Comparison of ENCODE assay signal across 9 mouse cellular contexts in the genomic region with DNA sequence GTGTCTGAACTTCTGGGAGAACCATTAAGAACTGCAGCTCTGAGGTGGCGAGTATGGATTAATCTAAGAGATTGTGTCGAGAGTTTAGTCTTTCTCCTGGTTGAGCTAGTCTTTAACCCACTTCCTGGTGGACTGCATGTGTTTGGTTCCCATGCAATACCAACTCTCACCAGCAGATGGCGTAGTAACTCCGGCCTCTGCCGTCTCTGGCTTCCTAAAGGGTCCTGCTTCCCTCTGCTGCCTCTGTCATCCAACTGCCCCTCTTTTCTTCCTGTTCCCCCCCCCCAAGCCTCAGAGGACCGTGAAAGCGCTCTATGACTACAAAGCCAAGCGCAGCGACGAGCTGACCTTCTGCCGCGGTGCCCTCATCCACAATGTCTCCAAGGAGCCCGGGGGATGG.
DNase-seq lines count a peak whose midpoint lies in the region; ATAC-seq and TF ChIP-seq lines count a peak whose summit lies in the region.
"Had no signal": no experiment of that assay in that cellular context is flagged by ENCODE, and none has a peak within 500 bp of the region (broad histone marks: within the 10 kb centered on the region; RNA-seq: fewer than 3 reads in every experiment).

No protein-coding gene starts in this region.

- no peaks in the 10 kb centered on the region for H3K4me1 ChIP-seq in forebrain, embryonic 11.5 days (replicated peaks; ENCODE audit: control insufficient read depth, insufficient read depth, low read length)
- H3K4me1 ChIP-seq in forebrain, embryonic 15.5 days, result no peaks in the 10 kb centered on the region
- no peaks in the 10 kb centered on the region for H3K4me1 ChIP-seq in lung, postnatal 0 days (ENCODE audit: insufficient read depth, low read depth, low read length)
- peaks cover 2% of the 10 kb centered on the region; the same call in 1 of the 2 replicates for H3K4me1 ChIP-seq in small intestine, adult 2 months (ENCODE audit: control insufficient read depth, insufficient read depth, insufficient read length, low read length)

- H3K4me3 ChIP-seq in forebrain, embryonic 11.5 days (ENCODE audit: low read depth, low read length), result no peak overlapping the region
- H3K4me3 ChIP-seq in forebrain, embryonic 15.5 days, result no peak overlapping the region
- H3K4me3 ChIP-seq in lung, postnatal 0 days (ENCODE audit: low read depth, low read length), result no peak overlapping the region
- H3K4me3 ChIP-seq in small intestine, adult 2 months (ENCODE audit: low read depth, low read length), result no peak overlapping the region
- H3K4me3 ChIP-seq: heart, embryonic 13.5 days had no signal

- WGBS in forebrain, embryonic 11.5 days, result 70% methylated on average over 13 of the region's 13 CpGs
- 75% methylated on average over 13 of the region's 13 CpGs for WGBS in forebrain, embryonic 15.5 days
- 73% methylated on average over 13 of the region's 13 CpGs for WGBS in lung, postnatal 0 days
- WGBS in small intestine, adult 2 months, result 82% methylated on average over 13 of the region's 13 CpGs

- ATAC-seq in forebrain, embryonic 11.5 days (replicated peaks; ENCODE audit: low FRiP score), result no peak
- no peak for ATAC-seq in forebrain, embryonic 15.5 days (replicated peaks)
- no peak for ATAC-seq in lung, postnatal 0 days

- H3K4me2 ChIP-seq in forebrain, embryonic 11.5 days (ENCODE audit: low read depth, low read length, severe bottlenecking), result no peak overlapping the region
- no peak overlapping the region for H3K4me2 ChIP-seq in forebrain, embryonic 15.5 days (replicated peaks)
- H3K4me2 ChIP-seq in lung, postnatal 0 days (replicated peaks; ENCODE audit: low read depth, low read length), result no peak overlapping the region
- H3K4me2 ChIP-seq: heart, embryonic 13.5 days had no signal

- TF ChIP-seq POLR2A in small intestine, adult 2 months (IDR thresholded peaks at IDR 0.05; ENCODE audit: low read depth, low read length), result no peak

- no peaks in the 10 kb centered on the region for H3K36me3 ChIP-seq in forebrain, embryonic 11.5 days (ENCODE audit: control insufficient read depth, insufficient read depth, low read length)
- no peaks in the 10 kb centered on the region for H3K36me3 ChIP-seq in forebrain, embryonic 15.5 days
- H3K36me3 ChIP-seq in lung, postnatal 0 days (ENCODE audit: insufficient read depth, low read length), result no peaks in the 10 kb centered on the region
- peaks cover 24% of the 10 kb centered on the region for H3K36me3 ChIP-seq in small intestine, adult 2 months (ENCODE audit: control insufficient read depth, insufficient read depth, low read length)

- TF ChIP-seq EP300 in lung, postnatal 0 days (IDR thresholded peaks at IDR 0.05), result no peak

- peak; percentile 70 for TF ChIP-seq CTCF in lung, postnatal 0 days (IDR thresholded peaks at IDR 0.05)
- peak; percentile 83; the same call in 1 of the 2 replicates for TF ChIP-seq CTCF in small intestine, adult 2 months (IDR thresholded peaks at IDR 0.05; ENCODE audit: extremely low read depth, insufficient read length, insufficient replicate concordance, low read depth, low read length)

- no peak overlapping the region for H3K27ac ChIP-seq in forebrain, embryonic 11.5 days (ENCODE audit: low read depth, low read length)
- H3K27ac ChIP-seq in forebrain, embryonic 15.5 days (replicated peaks), result no peak overlapping the region
- H3K27ac ChIP-seq in lung, postnatal 0 days (ENCODE audit: low read length), result no peak overlapping the region
- no peak overlapping the region for H3K27ac ChIP-seq in small intestine, adult 2 months (ENCODE audit: insufficient read depth, low read depth, low read length)
- H3K27ac ChIP-seq: heart, embryonic 13.5 days had no signal

- H3K27me3 ChIP-seq in forebrain, embryonic 11.5 days (ENCODE audit: control insufficient read depth, insufficient read depth, low read length), result no peaks in the 10 kb centered on the region
- no peaks in the 10 kb centered on the region for H3K27me3 ChIP-seq in forebrain, embryonic 15.5 days
- H3K27me3 ChIP-seq in lung, postnatal 0 days (replicated peaks; ENCODE audit: insufficient read depth, low read length), result no peaks in the 10 kb centered on the region
- H3K27me3 ChIP-seq in small intestine, adult 2 months (ENCODE audit: control insufficient read depth, insufficient read depth, low read length), result no peaks in the 10 kb centered on the region
- H3K27me3 ChIP-seq: heart, embryonic 13.5 days had no signal

- peak; percentile 52 for DNase-seq in forebrain, embryonic 11.5 days (ENCODE audit: low spot score)
- no peak for DNase-seq in lung, postnatal 0 days (ENCODE audit: low spot score)
- DNase-seq in lung, adult 18-20 months, result no peak
- peak; percentile 14 to 15 for DNase-seq in cerebellum, postnatal 36 days
- DNase-seq in adrenal gland, adult 18-20 months (ENCODE audit: low spot score in 2 of 2), result no peak
- no peak for DNase-seq in heart, adult 18-20 months

- no peak overlapping the region for H3K9ac ChIP-seq in forebrain, embryonic 11.5 days (ENCODE audit: low read length)
- no peak overlapping the region for H3K9ac ChIP-seq in forebrain, embryonic 15.5 days (replicated peaks)
- no peak overlapping the region for H3K9ac ChIP-seq in lung, postnatal 0 days (replicated peaks; ENCODE audit: low read depth)
- H3K9ac ChIP-seq: heart, embryonic 13.5 days had no signal

- H3K9me3 ChIP-seq in forebrain, embryonic 11.5 days (ENCODE audit: control insufficient read depth, low read length), result no peaks in the 10 kb centered on the region
- H3K9me3 ChIP-seq in forebrain, embryonic 15.5 days, result no peaks in the 10 kb centered on the region
- H3K9me3 ChIP-seq in lung, postnatal 0 days (ENCODE audit: low read length), result no peaks in the 10 kb centered on the region

Comparison
In these comparisons a context has a peak if more than half of its experiments do, and no peak if none do; other contexts are left out.
1. DNase-seq: peak in forebrain, embryonic 11.5 days (single experiment) and cerebellum, postnatal 36 days (2 of 2); none in lung, postnatal 0 days (single experiment), lung, adult 18-20 months (0 of 2), adrenal gland, adult 18-20 months (0 of 2) and heart, adult 18-20 months (0 of 2).